Mouse (Mus musculus) gonadal fat pad, adult 2 months (tissue): ENCODE data around the gene Bcl2l2. TPM values are rescaled to one million over a fixed set of nuclear protein-coding genes. Genes with fewer than 3 reads are reported as not detected.

Experiments used
- DNase-seq: peaks from one replicate; pipeline ENCODE4 v3.0.0-alpha.2; 2012; ENCODE audit warnings: low read depth
- polyA plus RNA-seq: library from polyadenylated mRNA; depleted of rRNA; stranded (reverse); fragments of >200 nt; gene quantifications from 2 replicates; pipeline ENCODE4 v1.2.3, GENCODE M21; 2012

The Bcl2l2 gene
- polyA plus RNA-seq, 1 experiment = 83.0 TPM

DNA sequence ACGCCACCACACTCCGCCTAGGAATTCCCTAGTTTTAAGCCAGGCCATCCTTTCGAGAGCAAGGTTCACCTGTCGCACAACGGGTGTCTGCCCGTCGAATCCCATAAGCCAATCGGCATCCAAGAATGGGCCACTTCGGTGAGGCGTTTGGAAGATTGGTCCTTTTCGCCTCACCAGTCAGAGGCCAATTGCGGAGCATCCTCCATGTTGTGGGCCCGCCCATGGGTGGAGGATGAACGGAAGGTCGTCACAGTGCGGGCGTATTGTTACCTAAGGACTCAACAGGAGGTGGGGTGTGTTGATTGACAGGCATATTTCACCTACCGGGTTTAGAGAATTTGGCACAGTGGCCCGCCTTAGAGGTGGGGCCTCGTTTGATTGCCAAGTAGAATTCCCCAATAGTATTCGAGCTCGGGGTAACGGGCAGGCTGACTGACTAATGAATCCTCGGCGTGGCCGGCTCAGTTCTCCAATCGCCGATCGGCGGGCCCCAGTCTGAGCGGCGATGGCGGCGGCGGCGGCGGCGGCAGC lies 10.5 kb downstream of the Bcl2l2 start:
- peak; percentile 98 for DNase-seq

DNA sequence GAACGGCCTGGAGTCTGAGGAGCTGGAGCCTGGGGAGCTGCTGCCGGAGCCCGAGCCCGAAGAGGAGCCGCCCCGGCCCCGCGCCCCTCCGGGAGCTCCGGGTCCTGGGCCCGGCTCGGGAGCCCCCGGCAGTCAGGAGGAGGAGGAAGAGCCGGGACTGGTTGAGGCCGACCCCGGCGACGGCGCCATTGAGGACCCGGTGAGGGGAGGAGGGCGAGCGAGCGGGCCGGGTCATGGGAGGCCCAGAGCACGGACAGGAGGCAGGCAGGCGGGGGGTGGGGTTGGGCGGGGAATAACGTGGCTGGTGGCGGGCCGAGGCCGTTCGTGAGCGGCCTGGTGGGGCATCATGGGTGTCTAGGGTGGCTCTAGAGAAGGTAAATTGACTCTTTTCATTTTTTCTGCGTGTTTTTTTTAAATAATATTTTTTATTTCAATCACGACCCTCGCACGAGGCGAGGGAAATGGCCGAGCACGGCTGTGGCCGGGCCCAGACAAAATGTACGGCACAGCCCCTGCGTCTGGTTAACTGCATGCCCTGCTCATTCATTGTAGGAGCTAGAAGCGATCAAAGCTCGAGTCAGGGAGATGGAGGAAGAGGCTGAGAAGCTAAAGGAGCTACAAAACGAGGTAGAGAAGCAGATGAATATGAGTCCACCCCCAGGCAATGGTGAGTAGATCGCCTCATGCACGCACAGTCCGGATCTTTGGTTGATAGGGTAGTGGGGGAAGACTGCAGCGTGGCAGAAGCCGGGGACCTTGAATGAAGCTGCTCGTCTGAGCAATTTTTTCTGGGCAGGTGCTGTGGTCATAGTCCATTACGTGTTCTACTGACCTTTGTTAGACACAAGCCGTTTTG lies 11.3 kb downstream of the Bcl2l2 start:
- DNase-seq = no peak

DNA sequence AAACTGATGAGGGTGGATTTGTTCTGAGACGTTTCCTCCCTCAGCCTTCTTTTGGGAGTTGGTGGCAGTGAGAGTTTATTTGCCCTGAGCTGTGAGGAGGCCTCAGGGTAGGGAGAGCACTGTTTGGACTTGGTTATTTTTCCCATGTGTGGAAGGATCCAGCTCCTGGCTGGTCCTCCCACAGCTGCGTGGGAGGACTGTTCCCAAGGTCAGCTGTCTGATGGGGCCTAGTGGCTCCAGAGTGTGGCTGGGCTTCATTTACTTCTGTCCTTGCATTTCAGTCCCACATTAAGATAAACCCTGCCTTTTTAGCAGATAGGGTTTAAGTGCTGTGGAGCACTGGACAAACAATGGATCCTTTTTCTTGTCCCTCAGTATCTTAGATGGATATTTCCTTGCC lies 14.3 kb downstream of the Bcl2l2 start:
- DNase-seq = no peak

DNA sequence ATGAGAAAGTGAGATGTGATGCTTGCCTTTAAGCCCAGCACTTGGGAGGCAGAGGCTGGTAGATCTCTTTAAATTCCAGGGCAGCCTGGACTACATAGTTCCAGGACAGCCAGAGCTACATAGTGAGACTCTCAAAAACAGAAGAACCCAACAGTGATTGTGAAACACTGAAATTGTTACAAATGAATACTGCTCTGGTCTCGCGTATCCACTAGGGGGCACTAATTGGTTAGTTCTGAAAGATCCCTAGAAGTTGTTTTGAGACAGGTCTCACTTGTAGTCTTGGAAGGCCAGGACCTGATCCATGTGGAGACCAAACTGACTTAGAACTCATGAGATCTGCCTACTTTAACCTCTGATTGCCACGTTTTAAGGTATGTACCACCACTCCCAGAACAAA lies 17.2 kb downstream of the Bcl2l2 start:
- DNase-seq = no peak

DNA sequence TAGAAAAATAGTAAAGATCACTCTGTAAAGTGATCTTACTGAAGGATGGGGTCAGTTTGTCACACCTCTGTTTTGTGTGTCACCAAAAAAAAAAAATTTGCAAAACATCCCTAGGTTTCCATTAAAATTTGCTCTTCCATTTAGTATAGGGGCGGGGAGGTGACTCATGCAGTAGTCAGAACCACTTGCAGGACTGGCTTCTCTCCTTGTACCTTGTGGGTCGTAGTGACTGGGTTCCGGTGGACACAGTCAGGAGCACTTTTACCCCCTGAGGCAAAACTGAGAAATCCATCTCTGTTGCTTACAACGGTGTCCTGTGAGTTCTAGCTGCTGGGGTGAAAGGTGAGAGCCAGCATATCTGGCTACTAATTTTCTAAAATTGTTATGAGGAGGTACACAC lies 20.5 kb downstream of the Bcl2l2 start:
- no peak for DNase-seq

DNA sequence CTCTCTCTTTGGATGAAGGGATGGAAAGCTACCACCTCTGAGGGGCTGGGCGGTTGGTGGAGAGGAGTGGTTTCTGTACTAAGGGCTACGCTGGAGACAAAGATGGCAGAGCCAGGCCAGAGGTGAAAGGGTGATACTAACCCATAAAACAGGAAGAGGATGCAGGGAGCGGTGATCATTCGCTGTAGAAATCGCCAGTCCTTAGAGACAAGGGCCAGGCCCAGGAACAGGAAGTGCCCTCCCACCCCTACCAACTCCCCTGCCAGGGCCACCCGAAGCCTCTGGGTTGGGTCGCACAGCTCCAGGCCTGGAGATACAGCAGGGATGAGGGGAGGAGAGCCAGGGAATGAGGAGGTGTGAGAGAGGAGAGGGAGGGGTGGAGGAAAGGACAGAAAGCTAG lies 25.5 kb downstream of the Bcl2l2 start:
- no peak for DNase-seq

DNA sequence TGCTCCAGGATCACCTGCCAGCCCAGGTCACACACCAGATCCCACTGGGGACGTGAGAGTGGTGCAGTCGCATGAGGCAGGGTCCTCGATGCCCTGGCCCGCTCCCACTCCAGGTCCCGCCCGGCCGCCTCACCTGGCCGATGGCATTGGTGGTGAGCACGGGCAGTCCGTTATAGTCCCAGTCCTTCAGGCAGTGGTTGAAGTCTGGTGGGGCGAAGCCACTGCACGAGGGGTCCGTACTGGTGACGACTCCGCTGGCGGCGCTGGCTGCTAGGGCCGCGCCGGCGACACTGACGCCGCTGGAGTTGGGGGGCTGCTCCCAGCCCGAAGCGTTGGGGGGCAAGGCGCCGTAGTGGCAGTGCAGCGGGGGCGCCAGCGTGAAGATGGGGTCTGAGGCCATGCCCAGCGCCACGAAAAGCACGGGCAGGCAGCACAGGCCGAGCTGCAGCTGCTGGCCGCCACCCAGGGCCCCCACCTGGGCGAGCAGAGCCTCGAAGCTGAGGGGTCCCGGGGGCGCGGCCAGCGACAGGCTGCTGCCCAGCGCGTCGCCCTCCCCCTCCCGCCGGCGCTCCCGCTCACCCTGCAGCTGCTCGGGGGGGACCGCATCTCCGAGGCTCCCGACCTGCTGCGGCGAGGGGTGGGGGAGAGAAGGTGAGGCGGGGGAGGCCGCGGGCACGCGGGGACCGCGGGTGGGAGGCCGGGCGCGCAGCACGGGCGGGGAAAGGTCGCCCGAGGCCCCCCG lies 29.1 kb downstream of the Bcl2l2 start:
- DNase-seq = no peak

DNA sequence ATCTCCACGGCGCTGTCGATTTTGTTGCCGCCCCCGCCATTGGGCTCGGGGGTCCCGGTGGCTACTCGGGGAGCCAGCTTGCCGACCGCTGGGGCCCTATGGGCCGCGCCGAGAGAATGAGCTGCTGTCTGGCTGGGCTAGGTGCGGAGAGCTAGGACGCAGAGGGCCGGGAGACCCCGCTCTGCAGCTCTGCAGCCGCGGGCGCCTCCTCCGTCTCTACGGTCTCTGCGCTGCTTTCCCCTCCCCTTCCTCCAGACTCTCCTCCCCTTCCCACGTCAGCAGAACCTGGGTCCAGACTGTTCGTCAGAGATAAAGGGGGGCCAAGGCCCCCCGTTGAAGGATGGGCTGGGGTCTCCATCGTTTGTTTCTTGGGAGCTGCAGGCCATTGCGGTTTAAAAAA lies 29.7 kb downstream of the Bcl2l2 start, which contains the start of gene Slc22a17:
TSS of gene Slc22a17 (minus strand) at position 247 of the 400 bp plus-strand sequence.
- no peak for DNase-seq

DNA sequence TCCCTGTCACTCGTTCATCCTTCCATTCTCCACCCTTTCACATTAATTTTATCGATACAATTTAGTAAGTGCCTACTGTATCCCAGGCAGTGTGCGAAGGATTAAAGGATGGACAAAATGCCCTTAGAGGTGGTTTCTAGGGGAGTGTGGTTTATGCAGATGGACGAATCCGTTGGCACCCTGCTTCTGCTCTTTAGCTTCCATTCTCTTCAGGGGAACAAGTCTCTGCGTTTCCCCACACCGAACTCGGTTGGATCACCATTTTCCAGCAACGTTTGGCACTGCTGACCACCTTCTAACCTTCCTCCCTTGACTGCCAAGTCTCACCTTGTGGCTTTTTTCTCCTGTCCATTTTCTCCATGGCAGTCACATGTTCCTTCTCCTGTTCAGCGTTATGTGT lies 30.2 kb downstream of the Bcl2l2 start:
- no peak for DNase-seq

DNA sequence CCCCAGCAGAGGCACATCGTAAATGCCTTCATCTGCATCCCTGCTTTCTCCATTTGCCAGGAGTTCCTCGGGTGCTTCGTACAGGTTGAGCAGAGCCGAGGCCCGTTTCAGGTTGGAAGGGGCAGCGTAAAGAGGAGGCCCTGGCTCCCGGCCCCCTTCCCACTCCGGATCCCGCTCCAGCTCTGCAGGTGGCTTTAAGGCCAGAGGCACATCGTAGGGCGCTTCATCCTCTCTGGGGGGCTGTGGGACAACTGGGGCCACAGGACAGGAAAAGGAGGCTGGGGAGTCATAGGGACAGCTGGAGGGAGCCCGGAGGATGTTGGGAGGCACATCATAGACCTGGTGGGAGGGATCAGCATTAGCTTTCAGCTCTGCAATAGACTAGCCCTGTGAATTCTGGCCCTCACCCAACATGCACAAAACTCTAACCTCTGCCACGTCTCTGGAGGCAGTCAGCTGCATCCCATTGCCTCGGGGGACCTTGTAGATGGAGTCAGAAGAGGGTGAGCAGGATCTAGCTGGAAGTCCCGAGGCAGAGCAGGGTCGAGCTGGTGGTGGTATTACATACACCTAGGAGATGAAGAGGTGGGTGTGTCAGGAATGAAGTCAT lies 37.0 kb downstream of the Bcl2l2 start:
- DNase-seq = no peak

DNA sequence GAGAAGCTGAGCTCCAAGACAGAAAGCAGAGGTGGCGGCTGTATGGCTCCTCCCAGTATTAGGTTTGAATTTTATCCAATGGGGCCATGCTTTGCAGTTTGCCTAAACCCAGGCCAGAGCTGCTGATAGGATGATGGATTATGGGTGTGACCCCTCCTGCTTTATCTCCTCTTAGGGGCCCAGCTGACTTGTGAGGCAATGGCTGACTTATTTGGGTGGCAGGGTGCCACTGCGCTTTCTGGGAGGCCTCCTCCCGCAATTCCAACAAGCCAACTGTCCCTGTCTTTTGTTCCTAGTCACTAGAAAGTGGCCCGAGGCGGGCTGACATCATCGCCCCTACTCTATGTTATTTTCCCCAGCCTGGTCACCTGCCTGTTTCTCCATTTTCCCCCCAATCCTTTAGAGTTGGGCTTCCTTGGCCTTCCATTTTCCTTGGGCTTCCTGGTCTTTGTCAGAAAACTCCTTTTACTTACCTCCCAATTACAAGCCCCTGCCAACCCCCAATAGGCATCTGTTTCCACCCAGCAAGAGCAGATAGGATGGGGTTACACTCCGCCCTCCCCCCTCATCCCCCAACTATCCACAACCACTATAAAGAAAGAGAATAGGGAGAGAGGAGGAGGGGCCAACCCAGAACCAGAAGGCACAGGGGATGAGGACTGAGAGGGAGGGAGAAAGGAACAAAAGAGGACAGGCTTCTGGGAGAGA lies 41.6 kb downstream of the Bcl2l2 start:
- no peak for DNase-seq

DNA sequence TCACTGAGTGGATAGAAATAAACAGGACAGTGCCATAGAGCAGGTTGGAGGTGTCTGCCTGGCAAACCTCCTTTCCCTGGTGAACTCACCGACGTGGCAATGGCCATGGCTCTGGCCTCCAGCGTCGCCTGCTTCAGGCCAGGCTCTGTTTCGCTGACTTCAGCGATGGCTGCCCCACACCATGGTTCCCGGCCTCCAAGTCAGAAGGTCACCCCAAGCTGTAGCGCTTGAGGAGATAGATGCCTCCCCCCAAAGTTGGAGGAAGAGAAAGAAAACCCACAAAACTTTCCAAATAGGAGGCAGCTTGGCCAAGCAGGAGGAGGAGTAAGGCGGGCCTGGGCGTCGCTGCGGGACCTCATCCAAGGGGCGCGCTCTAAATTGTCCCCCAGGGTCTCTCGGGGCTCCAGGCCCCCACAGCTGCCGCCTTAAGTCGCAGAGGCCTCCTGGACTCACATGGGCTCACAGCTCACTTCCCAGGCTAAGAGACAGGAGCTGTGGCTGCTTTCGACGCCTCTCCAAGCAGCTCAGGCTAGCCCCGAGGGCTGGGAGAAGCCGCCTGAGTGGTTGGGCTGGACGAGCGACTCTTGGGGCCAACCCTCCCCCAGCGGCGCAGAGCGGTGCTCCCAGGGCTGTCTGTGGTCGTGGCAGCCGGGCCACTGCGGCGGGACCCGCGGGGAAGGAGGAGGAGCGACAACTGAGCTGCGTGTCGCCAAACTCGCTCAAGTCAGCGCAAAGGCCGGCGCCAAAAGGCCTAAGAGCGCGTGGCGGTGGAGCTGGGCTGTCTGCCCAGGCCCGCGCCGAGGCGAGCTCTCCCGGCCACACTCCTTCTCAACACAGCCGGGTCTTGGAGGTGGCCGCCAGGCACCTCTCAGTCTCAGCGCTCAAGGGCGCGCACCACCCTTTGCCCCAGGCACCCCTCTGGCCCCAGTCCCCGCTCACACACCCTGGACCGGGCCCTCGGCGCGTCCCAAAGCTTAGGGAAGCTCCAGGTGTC lies 42.5 kb downstream of the Bcl2l2 start, which contains the start of gene Efs:
TSS of gene Efs (minus strand) at position 778 of the 994 bp plus-strand sequence.
- no peak for DNase-seq

DNA sequence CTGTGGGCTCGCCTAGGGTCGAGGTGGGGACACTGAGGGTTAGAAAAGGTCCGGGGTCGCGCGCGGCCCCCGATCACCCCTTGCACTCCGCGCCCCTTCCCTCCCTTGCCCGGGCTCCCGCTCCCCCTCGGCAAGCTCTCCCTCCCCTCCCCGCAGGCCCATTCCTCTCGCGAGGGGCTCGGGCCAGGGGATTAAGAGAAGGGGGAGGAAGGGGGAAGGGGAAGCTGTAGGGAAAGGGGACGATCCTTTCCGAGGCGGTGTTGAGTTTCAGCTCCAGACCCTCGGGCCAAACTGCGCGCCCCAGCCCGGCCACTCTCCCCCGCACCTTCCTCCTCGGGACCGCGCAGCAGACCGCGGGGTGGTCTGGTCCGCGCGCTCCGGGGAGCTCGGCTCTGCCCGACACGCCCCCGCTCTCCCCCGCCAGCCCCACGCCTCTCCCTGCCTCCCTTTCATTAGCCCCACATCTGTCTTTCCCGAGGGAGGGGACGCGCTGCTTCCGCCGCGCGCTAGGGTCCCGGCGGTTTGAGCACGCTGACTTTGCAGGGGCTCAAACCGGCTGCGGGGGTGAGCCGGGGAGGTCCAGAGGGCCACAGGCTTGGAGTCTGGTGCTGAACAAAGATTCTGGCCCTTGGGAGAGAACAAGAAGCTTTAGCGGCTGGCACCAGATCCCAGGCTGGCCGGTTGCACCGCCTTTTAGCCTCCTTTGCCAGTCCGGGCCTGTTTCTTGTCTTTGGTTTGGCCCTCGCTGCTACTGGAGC lies 43.4 kb downstream of the Bcl2l2 start:
- no peak for DNase-seq

DNA sequence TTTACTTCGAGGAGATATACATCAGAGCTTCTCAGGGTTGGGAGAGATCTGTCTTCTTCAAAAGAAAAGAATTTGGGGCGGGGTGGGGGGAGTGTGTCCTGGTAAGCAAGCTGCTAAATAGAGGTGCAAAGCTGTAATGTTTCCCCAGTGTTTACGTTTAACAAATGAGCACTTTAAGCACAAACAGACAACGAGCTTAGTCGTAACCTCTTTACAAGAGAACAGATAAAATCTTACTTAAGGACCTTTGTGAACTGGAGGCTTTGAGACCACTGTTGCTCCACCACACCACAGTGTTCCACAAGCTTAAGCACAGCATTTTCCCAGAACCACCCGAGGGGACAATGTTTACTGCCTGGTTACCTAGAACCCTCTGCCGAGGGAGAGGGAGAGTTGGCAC lies 44.1 kb downstream of the Bcl2l2 start:
- DNase-seq = no peak

DNA sequence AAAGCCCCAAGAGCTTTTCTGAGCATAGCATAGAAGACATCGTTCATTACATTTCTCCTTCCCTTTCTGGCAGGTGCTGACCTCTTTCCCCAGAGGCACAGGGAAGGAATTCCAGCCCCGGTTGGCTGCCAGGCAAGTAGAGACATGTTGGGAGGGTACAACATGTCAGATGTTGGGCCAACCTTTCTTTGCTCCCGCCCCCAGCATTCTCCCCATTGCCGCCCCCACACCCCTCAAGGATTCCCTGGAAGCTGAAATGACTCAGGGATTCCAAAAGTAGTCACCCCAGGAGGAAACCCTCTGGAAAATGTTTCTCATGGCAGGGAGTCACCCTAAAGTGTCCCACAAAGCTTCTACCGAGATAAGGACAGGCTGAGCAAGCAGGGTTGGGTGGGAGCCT lies 46.6 kb downstream of the Bcl2l2 start:
- DNase-seq = no peak

DNA sequence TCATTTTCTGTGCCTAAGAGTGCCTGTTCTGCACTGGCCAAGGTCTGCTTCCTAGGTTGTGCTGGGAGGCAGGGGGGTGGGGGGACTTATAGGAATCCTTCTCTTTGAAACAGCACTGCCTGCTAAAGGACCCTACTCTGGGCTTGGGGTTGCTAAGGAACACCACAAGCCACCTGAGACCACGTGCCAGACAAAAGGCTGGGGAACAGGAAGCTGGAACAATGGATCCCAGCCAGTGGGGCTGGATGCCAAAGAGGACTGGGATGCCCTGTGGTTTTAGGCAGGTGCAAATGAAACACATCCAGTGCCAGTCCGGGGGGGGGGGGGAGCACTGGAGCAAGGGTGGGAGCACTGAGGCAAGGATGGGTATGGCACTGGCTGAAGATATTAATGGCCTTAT lies 47.3 kb downstream of the Bcl2l2 start:
- no peak for DNase-seq

DNA sequence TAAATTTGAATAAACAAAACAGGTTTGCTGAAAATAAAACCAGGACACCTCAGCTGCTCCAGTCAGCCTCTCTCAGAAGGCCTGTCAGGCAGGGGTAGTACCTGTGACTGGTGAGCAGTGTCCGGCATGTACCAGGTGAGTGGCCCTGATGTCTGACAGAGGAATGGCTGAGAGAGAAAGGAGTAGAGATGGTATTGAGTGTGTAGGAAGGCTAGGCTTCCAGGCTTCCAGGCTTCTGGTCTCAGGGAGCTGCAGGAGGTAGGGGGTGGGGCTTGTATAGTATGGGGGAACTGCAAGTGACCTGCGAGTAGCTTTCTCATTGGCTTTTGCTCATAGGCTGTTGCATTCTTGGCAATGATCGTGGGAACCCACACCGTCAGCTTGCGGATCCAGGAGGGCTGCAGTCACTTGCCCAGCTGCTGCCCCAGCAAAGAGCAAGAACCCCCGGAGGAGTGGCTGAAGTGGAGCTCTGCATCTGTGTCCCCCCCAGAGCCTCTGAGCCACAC lies 49.5 kb downstream of the Bcl2l2 start, which contains the start of gene Il25:
TSS of gene Il25 (plus strand) at position 51 of the 506 bp plus-strand sequence.
- no peak for DNase-seq

DNA sequence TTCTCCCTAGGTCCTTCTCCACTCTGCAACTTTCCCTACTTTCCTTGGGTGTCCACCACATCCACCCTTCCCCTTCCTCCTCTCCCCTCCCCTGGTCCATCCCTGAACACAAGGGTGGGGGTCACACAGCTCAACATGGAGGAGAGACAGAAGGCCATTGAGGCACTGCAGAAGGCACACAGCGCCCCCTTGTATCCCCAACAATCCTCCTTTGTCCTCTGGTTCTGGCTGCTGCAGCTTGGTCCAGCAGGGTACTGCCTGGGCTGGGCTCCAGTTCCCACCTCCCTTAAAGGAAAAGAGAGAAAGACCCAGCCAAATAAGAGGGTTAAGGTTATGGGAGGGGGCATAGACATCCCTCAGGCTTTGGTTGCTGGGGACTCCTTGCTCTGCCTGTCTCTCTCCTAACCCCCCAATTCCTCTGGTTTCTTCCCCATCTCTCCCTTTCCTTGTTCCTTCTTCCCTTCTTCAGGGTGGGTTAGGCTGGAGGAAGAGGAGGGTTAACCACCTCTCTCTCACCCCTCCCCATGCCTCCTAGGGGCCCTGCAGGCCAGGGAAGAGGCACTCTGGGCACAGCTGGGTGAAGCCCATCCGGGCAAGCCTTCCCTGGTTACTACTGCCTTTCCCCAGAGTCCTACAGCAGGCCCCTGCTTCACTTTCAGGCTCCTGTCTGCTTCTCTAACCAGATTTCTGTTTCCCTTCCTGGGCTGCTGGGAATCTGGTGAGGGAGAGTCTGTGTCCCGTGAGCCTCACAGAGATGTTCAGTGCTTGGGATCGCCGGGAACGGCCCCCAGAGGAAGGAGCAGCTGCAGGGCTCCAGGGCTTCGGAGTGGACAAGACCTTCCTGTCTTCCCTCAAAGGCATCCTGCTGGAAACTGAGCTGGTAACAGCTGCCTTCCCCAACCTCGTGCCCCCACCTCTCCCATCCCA lies 53.0 kb downstream of the Bcl2l2 start, which contains the start of gene Cmtm5:
TSS of gene Cmtm5 (plus strand) at position 358 of the 927 bp plus-strand sequence.
- no peak for DNase-seq
